Mouse (Mus musculus) limb, embryonic 14.5 days (tissue): ENCODE data around the gene Foxj1. TPM values are rescaled to one million over a fixed set of nuclear protein-coding genes. Genes with fewer than 3 reads are reported as not detected.
"Not testable (repeated sequence)": the region's sequence is repeated elsewhere in the genome, so short reads cannot be mapped to it uniquely, and the experiment has no call there.

Source experiments
- ATAC-seq: fragments of 200-750 bp; cut with Nextera tagmentation; 2 replicates; pipeline ENCODE4 v1.8.0; 2017; ENCODE audit warnings: low read depth, moderate number of reproducible peaks, moderate TSS enrichment; ENCODE audit not compliant: low FRiP score
- DNase-seq: peaks from one replicate; pipeline ENCODE4 v3.0.0-alpha.2; 2015; ENCODE audit warnings: low spot score
- H3K27ac ChIP-seq: fragments of 300-500 bp; sonication (generic); replicated peaks from 2 replicates; pipeline ENCODE4 v1.5.1; 2014; ENCODE audit warnings: low read depth, mild to moderate bottlenecking, low read length, moderate library complexity, mixed read lengths
- H3K27me3 ChIP-seq: fragments of 300-500 bp; sonication (generic); 2 replicates; pipeline ENCODE4 v1.6.1; 2014; ENCODE audit warnings: low read length, mixed read lengths; ENCODE audit not compliant: control insufficient read depth, insufficient read depth
- H3K36me3 ChIP-seq: fragments of 300-500 bp; sonication (generic); 2 replicates; pipeline ENCODE4 v1.6.1; 2014; ENCODE audit warnings: mild to moderate bottlenecking, low read length, moderate library complexity, mixed read lengths; ENCODE audit not compliant: control insufficient read depth, insufficient read depth
- H3K4me1 ChIP-seq: fragments of 300-500 bp; sonication (generic); 2 replicates; pipeline ENCODE4 v1.6.1; 2014; ENCODE audit warnings: antibody characterized with exemption, low read length, mixed read lengths; ENCODE audit not compliant: control insufficient read depth, insufficient read depth
- H3K4me2 ChIP-seq: fragments of 300-500 bp; sonication (generic); replicated peaks from 2 replicates; pipeline ENCODE4 v1.6.1; 2014; ENCODE audit warnings: low read depth, mild to moderate bottlenecking, low read length, moderate library complexity; ENCODE audit not compliant: severe bottlenecking
- H3K4me3 ChIP-seq: fragments of 300-500 bp; sonication (generic); replicated peaks from 2 replicates; pipeline ENCODE4 v1.5.1; 2014; ENCODE audit warnings: low read length
- H3K9ac ChIP-seq: fragments of 300-500 bp; sonication (generic); 2 replicates; pipeline ENCODE4 v1.6.1; 2014; ENCODE audit warnings: mild to moderate bottlenecking, low read depth, low read length, moderate library complexity; ENCODE audit not compliant: severe bottlenecking
- H3K9me3 ChIP-seq: fragments of 300-500 bp; sonication (generic); 2 replicates; pipeline ENCODE4 v1.6.1; 2016; ENCODE audit warnings: low read length; ENCODE audit not compliant: control insufficient read depth
- POLR2A ChIP-seq: fragments of 200-500 bp; IDR thresholded peaks from 2 replicates; pipeline ENCODE4 v1.8.0; 2012; ENCODE audit warnings: inconsistent platforms, mild to moderate bottlenecking, moderate library complexity, borderline replicate concordance; ENCODE audit not compliant: insufficient read depth, insufficient read length; ENCODE audit errors: extremely low read depth
- WGBS: fragments of 180-500 bp; shearing (Covaris S2); extraction: QIAGEN DNeasy Blood & Tissue Kit; methylation state at CpG from one replicate; pipeline ENCODE4 v1.1.7; 2014; 5-methylcytosine and 5-hydroxymethylcytosine counted together
- polyA plus RNA-seq, 2 experiments: library from polyadenylated mRNA; depleted of rRNA in 1 of 2; stranded (reverse) in 1 of 2; unstranded in 1 of 2; fragments of >200 nt; fragmentation: Nextera tagmentation in 1 of 2; extraction: Ambion mirVana in 1 of 2; gene quantifications; 2 replicates each; pipeline versions ENCODE4 v1.2.1 to v1.2.3; 2012 to 2014

The Foxj1 gene
- polyA plus RNA-seq, 2 experiments = 0.14 to 0.85 TPM

DNA sequence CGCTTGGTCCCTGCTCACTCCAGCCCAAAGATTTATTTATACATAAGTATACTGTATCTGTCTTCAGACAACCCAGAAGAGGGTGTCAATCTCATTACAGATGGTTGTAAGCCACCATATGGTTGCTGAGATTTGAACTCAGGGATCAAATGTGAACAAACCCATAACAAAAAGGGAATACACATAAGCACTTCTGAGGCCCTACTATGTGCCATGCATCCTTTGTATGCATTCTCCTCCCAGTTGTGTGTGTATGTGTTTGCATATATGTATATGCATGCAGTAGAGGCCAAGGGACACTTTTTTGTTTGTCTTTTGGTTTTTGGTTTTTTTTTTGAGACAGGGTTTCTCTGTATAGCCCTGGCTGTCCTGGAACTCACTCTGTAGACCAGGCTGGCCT, 31.4 kb upstream of the Foxj1 start:
- H3K4me2 ChIP-seq = no peak overlapping the region
- no peak overlapping the region for H3K9ac ChIP-seq
- H3K4me1 ChIP-seq = peaks cover 16% of the 10 kb centered on the region
- H3K9me3 ChIP-seq = no peaks in the 10 kb centered on the region
- no peak overlapping the region for H3K27ac ChIP-seq
- H3K27me3 ChIP-seq = no peaks in the 10 kb centered on the region
- TF ChIP-seq POLR2A = no peak
- DNase-seq = no peak
- no peak for ATAC-seq
- WGBS = 100% methylated on average over 1 of the region's 1 CpGs
- H3K4me3 ChIP-seq = no peak overlapping the region
- H3K36me3 ChIP-seq = peaks cover 4% of the 10 kb centered on the region; the same call in 1 of the 2 replicates

- no peak for TF ChIP-seq POLR2A
- Histone ChIP-seq H3K4me2 (no peak overlapping the region), H3K4me1 (peaks cover 13% of the 10 kb centered on the region), H3K27ac (no peak overlapping the region), H3K9me3 (no peaks in the 10 kb centered on the region), H3K36me3 (peaks cover 6% of the 10 kb centered on the region; the same call in 1 of the 2 replicates), H3K4me3 (no peak overlapping the region), H3K9ac (no peak overlapping the region), H3K27me3 (no peaks in the 10 kb centered on the region)
- DNase-seq = no peak
- ATAC-seq = no peak
- 72% methylated on average over 2 of the region's 2 CpGs for WGBS
Measured at GRCm38 (mm10) chr11:116366124-116366523, 30.9 kb upstream of the Foxj1 start.

GRCm38 (mm10) chr11:116365432-116365831, 30.2 kb upstream of the Foxj1 start:
- H3K4me2 ChIP-seq = peak overlapping the region; percentile 22; the same call in 1 of the 2 replicates
- H3K27ac ChIP-seq = 0 out of 2 replicates have a peak overlapping the region, but pooled peaks have one; percentile 5
- H3K27me3 ChIP-seq = no peaks in the 10 kb centered on the region
- TF ChIP-seq POLR2A = no peak
- no peak overlapping the region for H3K4me3 ChIP-seq
- H3K9me3 ChIP-seq = no peaks in the 10 kb centered on the region
- WGBS = 40% methylated on average over 13 of the region's 13 CpGs
- peaks cover 13% of the 10 kb centered on the region for H3K4me1 ChIP-seq
- DNase-seq (peak; percentile 31), ATAC-seq (no peak)
- no peak overlapping the region for H3K9ac ChIP-seq
- peaks cover 10% of the 10 kb centered on the region for H3K36me3 ChIP-seq

DNA sequence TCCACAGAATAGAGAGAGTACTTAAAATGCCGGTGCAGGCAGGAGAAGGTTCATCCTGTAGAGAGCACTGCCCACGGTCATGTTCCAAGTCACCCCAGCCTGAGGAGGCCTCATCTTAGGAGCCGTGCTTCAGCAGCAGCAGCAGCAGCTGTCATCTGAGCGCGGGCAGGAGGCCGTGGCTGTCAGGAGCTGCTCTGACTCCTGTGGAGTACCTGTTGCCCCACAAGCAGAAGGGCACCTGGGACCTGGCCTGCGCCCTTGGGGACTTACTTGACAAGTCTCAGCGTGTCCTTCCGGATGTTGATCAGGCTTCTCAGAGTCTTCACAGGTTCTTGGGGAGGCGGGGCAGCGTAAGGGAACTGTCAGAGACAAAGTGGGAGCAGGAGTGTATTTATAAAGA, 26.8 kb upstream of the Foxj1 start:
- Histone ChIP-seq H3K4me3 (no peak overlapping the region), H3K27me3 (no peaks in the 10 kb centered on the region), H3K27ac (no peak overlapping the region), H3K9ac (no peak overlapping the region), H3K4me2 (no peak overlapping the region), H3K9me3 (no peaks in the 10 kb centered on the region), H3K36me3 (peaks cover 26% of the 10 kb centered on the region), H3K4me1 (peaks cover 10% of the 10 kb centered on the region)
- DNase-seq = no peak
- 57% methylated on average over 11 of the region's 11 CpGs for WGBS
- no peak for TF ChIP-seq POLR2A
- ATAC-seq = no peak

GRCm38 (mm10) chr11:116360915-116361314, 25.7 kb upstream of the Foxj1 start:
- not testable (repeated sequence) for DNase-seq, H3K4me1 ChIP-seq, H3K27me3 ChIP-seq, ATAC-seq, H3K9me3 ChIP-seq, H3K27ac ChIP-seq, H3K4me3 ChIP-seq, H3K9ac ChIP-seq, H3K4me2 ChIP-seq
- WGBS = 99% methylated on average over 5 of the region's 5 CpGs
- H3K36me3 ChIP-seq = peaks cover 32% of the 10 kb centered on the region

DNA sequence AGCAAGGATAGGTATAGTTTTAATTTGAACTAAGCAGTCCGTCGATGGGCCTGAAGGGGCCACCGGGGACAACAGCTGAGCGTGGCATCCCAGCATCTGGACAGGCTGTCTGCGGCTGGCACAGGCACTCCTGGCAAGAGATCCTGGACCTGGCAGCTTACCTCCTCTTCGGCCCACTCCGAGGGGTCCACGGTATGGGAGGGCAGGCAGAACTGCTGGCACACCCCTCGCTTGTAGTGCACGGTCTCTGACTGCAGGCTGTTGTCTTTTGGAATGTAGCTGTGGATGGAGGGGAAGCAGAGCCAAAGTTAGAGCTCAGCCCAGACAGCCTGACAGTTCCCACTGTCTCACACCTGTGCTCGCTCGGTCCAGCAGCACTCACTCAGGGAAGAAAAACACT, 24.5 kb upstream of the Foxj1 start:
- ATAC-seq (no peak), DNase-seq (no peak)
- no peaks in the 10 kb centered on the region for H3K9me3 ChIP-seq
- no peaks in the 10 kb centered on the region for H3K4me1 ChIP-seq
- TF ChIP-seq POLR2A = no peak
- H3K36me3 ChIP-seq = peaks cover 44% of the 10 kb centered on the region
- 84% methylated on average over 12 of the region's 12 CpGs for WGBS
- no peak overlapping the region for H3K9ac ChIP-seq
- H3K4me3 ChIP-seq = no peak overlapping the region
- H3K27ac ChIP-seq = no peak overlapping the region
- H3K27me3 ChIP-seq = no peaks in the 10 kb centered on the region
- H3K4me2 ChIP-seq = no peak overlapping the region
